Mouse (Mus musculus) limb, embryonic 10.5 days (tissue): Measurements from ENCODE around the gene Gemin5. TPM values are rescaled to one million over a fixed set of nuclear protein-coding genes. Genes with fewer than 3 reads are reported as not detected.
A peak's percentile ranks its signal among the peaks of the same experiment; 100 is the strongest.
"Not testable (repeated sequence)": the region's sequence is repeated elsewhere in the genome, so short reads cannot be mapped to it uniquely, and the experiment has no call there.

Experiments used
- DNase-seq: peaks from one replicate; pipeline ENCODE4 v3.0.0-alpha.2; 2017; ENCODE audit warnings: low spot score
- H3K27ac ChIP-seq: fragments of 300-500 bp; sonication (generic); 2 replicates; pipeline ENCODE4 v1.5.1; 2016; ENCODE audit warnings: mild to moderate bottlenecking
- H3K27me3 ChIP-seq: fragments of 300-500 bp; sonication (generic); 2 replicates; pipeline ENCODE4 v1.6.1; 2016; ENCODE audit warnings: low read depth, mild to moderate bottlenecking; ENCODE audit not compliant: poor library complexity, severe bottlenecking
- H3K36me3 ChIP-seq: fragments of 300-500 bp; sonication (generic); 2 replicates; pipeline ENCODE4 v1.6.1; 2016; ENCODE audit warnings: mild to moderate bottlenecking, moderate library complexity
- H3K4me1 ChIP-seq: fragments of 300-500 bp; sonication (generic); 2 replicates; pipeline ENCODE4 v1.6.1; 2016
- H3K4me3 ChIP-seq: fragments of 300-500 bp; sonication (generic); 2 replicates; pipeline ENCODE4 v1.5.1; 2016; ENCODE audit warnings: mild to moderate bottlenecking, moderate library complexity
- H3K9me3 ChIP-seq: fragments of 300-500 bp; sonication (generic); replicated peaks from 2 replicates; pipeline ENCODE4 v1.6.1; 2016; ENCODE audit warnings: mild to moderate bottlenecking
- WGBS: fragments of 180-500 bp; shearing (Covaris S2); methylation state at CpG from one replicate; pipeline ENCODE4 v1.1.7; 2016; 5-methylcytosine and 5-hydroxymethylcytosine counted together
- polyA plus RNA-seq: library from polyadenylated mRNA; unstranded; fragments of >200 nt; fragmentation: Nextera tagmentation; extraction: Ambion mirVana; gene quantifications from 2 replicates; pipeline ENCODE4 v1.2.1, GENCODE M21; 2016

Gene Gemin5
- 35.8 and 40.1 TPM in 2 replicates for polyA plus RNA-seq

GRCm38 (mm10) chr11:58168167-58168915 lies at the start of gene Gemin5:
Gemin5 (minus strand) TSS chr11:58168539.
- peak within 1 kb of the TSS; percentile 94 for H3K4me3 ChIP-seq
- H3K27me3 ChIP-seq = no peaks in the 10 kb centered on the region
- DNase-seq = peak; percentile 89
- 2% methylated on average over 71 of the region's 71 CpGs for WGBS
- H3K9me3 ChIP-seq = no peaks in the 10 kb centered on the region
- peak within 1 kb of the TSS; percentile 89 for H3K27ac ChIP-seq
- peaks cover 42% of the 10 kb centered on the region for H3K36me3 ChIP-seq
- H3K4me1 ChIP-seq = peaks cover 24% of the 10 kb centered on the region

- H3K27ac ChIP-seq = no peak overlapping the region
- no peaks in the 10 kb centered on the region for H3K27me3 ChIP-seq
- H3K4me1 ChIP-seq = peaks cover 19% of the 10 kb centered on the region
- no peaks in the 10 kb centered on the region for H3K9me3 ChIP-seq
- H3K4me3 ChIP-seq = no peak overlapping the region
- no peaks in the 10 kb centered on the region for H3K36me3 ChIP-seq
- no peak for DNase-seq
- WGBS = 90% methylated on average over 6 of the region's 6 CpGs
These were observed 48.5 kb upstream of the Gemin5 start for GRCm38 (mm10) chr11:58216823-58217222.

GRCm38 (mm10) chr11:58215814-58216213 lies 47.5 kb upstream of the Gemin5 start:
- DNase-seq = no peak
- no peaks in the 10 kb centered on the region for H3K36me3 ChIP-seq
- no peaks in the 10 kb centered on the region for H3K9me3 ChIP-seq
- peaks cover 30% of the 10 kb centered on the region for H3K4me1 ChIP-seq
- H3K27me3 ChIP-seq = no peaks in the 10 kb centered on the region
- H3K27ac ChIP-seq = no peak overlapping the region
- no peak overlapping the region for H3K4me3 ChIP-seq
- WGBS = 86% methylated on average over 5 of the region's 5 CpGs

GRCm38 (mm10) chr11:58215049-58215430 lies 46.7 kb upstream of the Gemin5 start:
- peaks cover 36% of the 10 kb centered on the region for H3K4me1 ChIP-seq
- not testable (repeated sequence) for H3K9me3 ChIP-seq, H3K27ac ChIP-seq, DNase-seq, H3K27me3 ChIP-seq, H3K36me3 ChIP-seq, H3K4me3 ChIP-seq
- WGBS = 36% methylated on average over 2 of the region's 3 CpGs

- Histone ChIP-seq H3K27ac (0 out of 2 replicates have a peak overlapping the region, but pooled peaks have one; percentile 51), H3K27me3 (no peaks in the 10 kb centered on the region), H3K4me3 (peak overlapping the region; percentile 46), H3K36me3 (no peaks in the 10 kb centered on the region), H3K9me3 (no peaks in the 10 kb centered on the region), H3K4me1 (peaks cover 36% of the 10 kb centered on the region)
- 37% methylated on average over 17 of the region's 17 CpGs for WGBS
- DNase-seq = peak; percentile 44
These were observed 46.2 kb upstream of the Gemin5 start for GRCm38 (mm10) chr11:58214391-58215048.

GRCm38 (mm10) chr11:58213673-58214342 lies 45.5 kb upstream of the Gemin5 start:
- H3K4me3 ChIP-seq = no peak overlapping the region
- H3K4me1 ChIP-seq = peaks cover 36% of the 10 kb centered on the region
- no peaks in the 10 kb centered on the region for H3K36me3 ChIP-seq
- 82% methylated on average over 7 of the region's 7 CpGs for WGBS
- no peaks in the 10 kb centered on the region for H3K9me3 ChIP-seq
- no peak overlapping the region for H3K27ac ChIP-seq
- no peaks in the 10 kb centered on the region for H3K27me3 ChIP-seq
- DNase-seq = no peak

GRCm38 (mm10) chr11:58211682-58212067 lies 43.3 kb upstream of the Gemin5 start:
- Histone ChIP-seq H3K9me3 (no peaks in the 10 kb centered on the region), H3K36me3 (no peaks in the 10 kb centered on the region), H3K4me1 (peaks cover 36% of the 10 kb centered on the region), H3K27me3 (no peaks in the 10 kb centered on the region), H3K27ac (no peak overlapping the region), H3K4me3 (no peak overlapping the region)
- no peak for DNase-seq
- WGBS = 19% methylated on average over 2 of the region's 2 CpGs

GRCm38 (mm10) chr11:58211062-58211681 lies 42.8 kb upstream of the Gemin5 start:
- Histone ChIP-seq H3K27ac (no peak overlapping the region), H3K27me3 (no peaks in the 10 kb centered on the region), H3K4me1 (peaks cover 36% of the 10 kb centered on the region), H3K9me3 (no peaks in the 10 kb centered on the region), H3K4me3 (no peak overlapping the region), H3K36me3 (no peaks in the 10 kb centered on the region)
- no peak for DNase-seq
- WGBS = 27% methylated on average over 9 of the region's 9 CpGs

GRCm38 (mm10) chr11:58210321-58210886 lies 42.1 kb upstream of the Gemin5 start:
- Histone ChIP-seq H3K4me1 (peaks cover 36% of the 10 kb centered on the region), H3K27ac (no peak overlapping the region), H3K9me3 (no peaks in the 10 kb centered on the region), H3K27me3 (no peaks in the 10 kb centered on the region), H3K36me3 (no peaks in the 10 kb centered on the region), H3K4me3 (no peak overlapping the region)
- DNase-seq = no peak
- 89% methylated on average over 1 of the region's 1 CpGs for WGBS

GRCm38 (mm10) chr11:58201052-58201451 lies 32.7 kb upstream of the Gemin5 start:
- DNase-seq = no peak
- H3K27ac ChIP-seq = no peak overlapping the region
- no peaks in the 10 kb centered on the region for H3K9me3 ChIP-seq
- 91% methylated on average over 12 of the region's 12 CpGs for WGBS
- H3K4me1 ChIP-seq = peaks cover 5% of the 10 kb centered on the region; the same call in 1 of the 2 replicates
- no peak overlapping the region for H3K4me3 ChIP-seq
- H3K36me3 ChIP-seq = no peaks in the 10 kb centered on the region
- no peaks in the 10 kb centered on the region for H3K27me3 ChIP-seq

- H3K36me3 ChIP-seq = no peaks in the 10 kb centered on the region
- no peak for DNase-seq
- WGBS = 91% methylated on average over 4 of the region's 4 CpGs
- H3K27me3 ChIP-seq = no peaks in the 10 kb centered on the region
- H3K4me1 ChIP-seq = peaks cover 5% of the 10 kb centered on the region; the same call in 1 of the 2 replicates
- no peaks in the 10 kb centered on the region for H3K9me3 ChIP-seq
- no peak overlapping the region for H3K4me3 ChIP-seq
- H3K27ac ChIP-seq = no peak overlapping the region
These were observed 31.9 kb upstream of the Gemin5 start for GRCm38 (mm10) chr11:58200226-58200625.

GRCm38 (mm10) chr11:58199229-58200037 lies 31.1 kb upstream of the Gemin5 start, which contains the start of the genes Igtp and Irgm2:
Igtp (plus strand) TSS chr11:58199556.
Irgm2 (plus strand) TSS chr11:58199618.
- peak; percentile 57 for DNase-seq
- Histone ChIP-seq H3K27ac (peak within 1 kb of the TSS; percentile 72), H3K4me3 (peak within 1 kb of the TSS; percentile 60)
- not testable (repeated sequence) for H3K4me1 ChIP-seq, H3K27me3 ChIP-seq, H3K36me3 ChIP-seq, H3K9me3 ChIP-seq
- WGBS = 13% methylated on average over 14 of the region's 15 CpGs
